Mouse (Mus musculus) intestine, embryonic 14.5 days (tissue): ENCODE data around the gene Hhat. TPM values are rescaled to one million over a fixed set of nuclear protein-coding genes. Genes with fewer than 3 reads are reported as not detected.
A peak's percentile ranks its signal among the peaks of the same experiment; 100 is the strongest.

Experiments used
- ATAC-seq: fragments of 200-750 bp; cut with Nextera tagmentation; replicated peaks from 2 replicates; pipeline ENCODE4 v1.8.0; 2017; ENCODE audit warnings: low read depth, moderate number of reproducible peaks, moderate TSS enrichment, moderate library complexity; ENCODE audit not compliant: low FRiP score, low TSS enrichment
- DNase-seq: peaks from one replicate; pipeline ENCODE4 v3.0.0-alpha.2; 2018; ENCODE audit warnings: low spot score
- H3K27ac ChIP-seq: fragments of 300-500 bp; sonication (generic); 2 replicates; pipeline ENCODE4 v1.5.1; 2014; ENCODE audit warnings: low read depth, mild to moderate bottlenecking, control low read depth
- H3K27me3 ChIP-seq: fragments of 300-500 bp; sonication (generic); replicated peaks from 2 replicates; pipeline ENCODE4 v1.6.1; 2014; ENCODE audit warnings: low read length, control low read depth; ENCODE audit not compliant: control insufficient read depth, insufficient read depth
- H3K36me3 ChIP-seq: fragments of 300-500 bp; sonication (generic); 2 replicates; pipeline ENCODE4 v1.6.1; 2014; ENCODE audit warnings: low read length, control low read depth; ENCODE audit not compliant: control insufficient read depth, insufficient read depth
- H3K4me1 ChIP-seq: fragments of 300-500 bp; sonication (generic); replicated peaks from 2 replicates; pipeline ENCODE4 v1.6.1; 2014; ENCODE audit warnings: low read length, control low read depth, mixed read lengths; ENCODE audit not compliant: control insufficient read depth, insufficient read depth
- H3K4me2 ChIP-seq: fragments of 300-500 bp; sonication (generic); 2 replicates; pipeline ENCODE4 v1.6.1; 2014; ENCODE audit warnings: low read length
- H3K4me3 ChIP-seq: fragments of 300-500 bp; sonication (generic); 2 replicates; pipeline ENCODE4 v1.5.1; 2014; ENCODE audit warnings: low read depth, low read length, control low read depth, mixed read lengths
- H3K9ac ChIP-seq: fragments of 300-500 bp; sonication (generic); 2 replicates; pipeline ENCODE4 v1.6.1; 2014; ENCODE audit warnings: mild to moderate bottlenecking, low read length
- H3K9me3 ChIP-seq: fragments of 300-500 bp; sonication (generic); 2 replicates; pipeline ENCODE4 v1.6.1; 2016; ENCODE audit warnings: low read length, control low read depth; ENCODE audit not compliant: control insufficient read depth
- WGBS: fragments of 180-500 bp; shearing (Covaris S2); extraction: QIAGEN DNeasy Blood & Tissue Kit; methylation state at CpG from one replicate; pipeline ENCODE4 v1.1.7; 2014; 5-methylcytosine and 5-hydroxymethylcytosine counted together
- polyA plus RNA-seq: library from polyadenylated mRNA; unstranded; fragments of >200 nt; fragmentation: Nextera tagmentation; extraction: Ambion mirVana; gene quantifications from 2 replicates; pipeline ENCODE4 v1.2.1, GENCODE M21; 2014

Hhat gene
- polyA plus RNA-seq, 1 experiment from 2014 or later = 14.1 TPM

- Histone ChIP-seq H3K27me3 (no peaks in the 10 kb centered on the region), H3K27ac (peak overlapping the region; percentile 93), H3K36me3 (no peaks in the 10 kb centered on the region), H3K4me3 (peak overlapping the region; percentile 65), H3K9me3 (no peaks in the 10 kb centered on the region), H3K4me2 (peak overlapping the region; percentile 97), H3K4me1 (peaks cover 17% of the 10 kb centered on the region), H3K9ac (peak overlapping the region; percentile 82)
- ATAC-seq (peak; percentile 65), DNase-seq (no peak)
- WGBS = 17% methylated on average over 10 of the region's 10 CpGs
Observed at GRCm38 (mm10) chr1:192770130-192770494, 911 bp downstream of the Hhat start.

- Histone ChIP-seq H3K9me3 (no peaks in the 10 kb centered on the region), H3K27ac (no peak overlapping the region), H3K36me3 (no peaks in the 10 kb centered on the region), H3K4me2 (no peak overlapping the region), H3K9ac (no peak overlapping the region), H3K4me1 (peaks cover 10% of the 10 kb centered on the region), H3K4me3 (no peak overlapping the region), H3K27me3 (no peaks in the 10 kb centered on the region)
- DNase-seq (no peak), ATAC-seq (no peak)
- 45% methylated on average over 4 of the region's 4 CpGs for WGBS
Observed at GRCm38 (mm10) chr1:192765531-192765930, 5.5 kb downstream of the Hhat start.

- H3K4me3 ChIP-seq = no peak overlapping the region
- H3K27ac ChIP-seq = no peak overlapping the region
- no peaks in the 10 kb centered on the region for H3K36me3 ChIP-seq
- DNase-seq (no peak), ATAC-seq (no peak)
- peaks cover 4% of the 10 kb centered on the region; the same call in 1 of the 2 replicates for H3K4me1 ChIP-seq
- no peaks in the 10 kb centered on the region for H3K9me3 ChIP-seq
- WGBS = 73% methylated on average over 2 of the region's 2 CpGs
- H3K4me2 ChIP-seq = no peak overlapping the region
- H3K9ac ChIP-seq = no peak overlapping the region
- no peaks in the 10 kb centered on the region for H3K27me3 ChIP-seq
Observed at GRCm38 (mm10) chr1:192764547-192764946, 6.5 kb downstream of the Hhat start.

GRCm38 (mm10) chr1:192762946-192763933, 7.8 kb downstream of the Hhat start:
- H3K27me3 ChIP-seq = no peaks in the 10 kb centered on the region
- 69% methylated on average over 7 of the region's 7 CpGs for WGBS
- no peaks in the 10 kb centered on the region for H3K9me3 ChIP-seq
- H3K4me2 ChIP-seq = no peak overlapping the region
- no peak overlapping the region for H3K4me3 ChIP-seq
- 0 out of 2 replicates have a peak, but pooled peaks cover 3% of the 10 kb centered on the region for H3K36me3 ChIP-seq
- ATAC-seq (no peak), DNase-seq (no peak)
- no peak overlapping the region for H3K9ac ChIP-seq
- H3K27ac ChIP-seq = peak overlapping the region; percentile 47; the same call in 1 of the 2 replicates
- H3K4me1 ChIP-seq = peaks cover 4% of the 10 kb centered on the region; the same call in 1 of the 2 replicates

- Histone ChIP-seq H3K9me3 (no peaks in the 10 kb centered on the region), H3K4me3 (no peak overlapping the region), H3K36me3 (0 out of 2 replicates have a peak, but pooled peaks cover 3% of the 10 kb centered on the region), H3K27me3 (no peaks in the 10 kb centered on the region), H3K9ac (no peak overlapping the region), H3K27ac (no peak overlapping the region), H3K4me1 (peaks cover 6% of the 10 kb centered on the region; the same call in 1 of the 2 replicates), H3K4me2 (no peak overlapping the region)
- no peak for DNase-seq
- ATAC-seq = no peak
- WGBS = 88% methylated on average over 7 of the region's 7 CpGs
Observed at GRCm38 (mm10) chr1:192756674-192757073, 14.3 kb downstream of the Hhat start.

- H3K4me2 ChIP-seq = no peak overlapping the region
- no peaks in the 10 kb centered on the region for H3K27me3 ChIP-seq
- H3K9ac ChIP-seq = no peak overlapping the region
- 69% methylated on average over 13 of the region's 13 CpGs for WGBS
- H3K4me3 ChIP-seq = no peak overlapping the region
- H3K9me3 ChIP-seq = no peaks in the 10 kb centered on the region
- 0 out of 2 replicates have a peak, but pooled peaks cover 3% of the 10 kb centered on the region for H3K36me3 ChIP-seq
- 0 out of 2 replicates have a peak, but pooled peaks cover 6% of the 10 kb centered on the region for H3K4me1 ChIP-seq
- H3K27ac ChIP-seq = no peak overlapping the region
- ATAC-seq (no peak), DNase-seq (no peak)
Observed at GRCm38 (mm10) chr1:192755685-192756606, 15.1 kb downstream of the Hhat start.

GRCm38 (mm10) chr1:192755246-192755645, 15.8 kb downstream of the Hhat start:
- Histone ChIP-seq H3K4me3 (no peak overlapping the region), H3K4me2 (no peak overlapping the region), H3K9ac (no peak overlapping the region), H3K9me3 (no peaks in the 10 kb centered on the region), H3K27me3 (no peaks in the 10 kb centered on the region), H3K36me3 (0 out of 2 replicates have a peak, but pooled peaks cover 3% of the 10 kb centered on the region), H3K4me1 (0 out of 2 replicates have a peak, but pooled peaks cover 6% of the 10 kb centered on the region), H3K27ac (no peak overlapping the region)
- 91% methylated on average over 13 of the region's 13 CpGs for WGBS
- DNase-seq (no peak), ATAC-seq (no peak)

GRCm38 (mm10) chr1:192754268-192754667, 16.8 kb downstream of the Hhat start:
- peak; percentile 47; the same call in 1 of the 2 replicates for ATAC-seq

More at GRCm38 (mm10) chr1:192754268-192754667, 16.8 kb downstream of the Hhat start:
- H3K9ac ChIP-seq = no peak overlapping the region
- no peaks in the 10 kb centered on the region for H3K9me3 ChIP-seq
- H3K27ac ChIP-seq = no peak overlapping the region
- no peak overlapping the region for H3K4me2 ChIP-seq
- 0 out of 2 replicates have a peak, but pooled peaks cover 3% of the 10 kb centered on the region for H3K36me3 ChIP-seq
- 0 out of 2 replicates have a peak, but pooled peaks cover 6% of the 10 kb centered on the region for H3K4me1 ChIP-seq
- DNase-seq = no peak
- no peaks in the 10 kb centered on the region for H3K27me3 ChIP-seq
- no peak overlapping the region for H3K4me3 ChIP-seq
- 74% methylated on average over 4 of the region's 4 CpGs for WGBS
